Comparison of ENCODE assay signal across 8 mouse cellular contexts in the genomic region with DNA sequence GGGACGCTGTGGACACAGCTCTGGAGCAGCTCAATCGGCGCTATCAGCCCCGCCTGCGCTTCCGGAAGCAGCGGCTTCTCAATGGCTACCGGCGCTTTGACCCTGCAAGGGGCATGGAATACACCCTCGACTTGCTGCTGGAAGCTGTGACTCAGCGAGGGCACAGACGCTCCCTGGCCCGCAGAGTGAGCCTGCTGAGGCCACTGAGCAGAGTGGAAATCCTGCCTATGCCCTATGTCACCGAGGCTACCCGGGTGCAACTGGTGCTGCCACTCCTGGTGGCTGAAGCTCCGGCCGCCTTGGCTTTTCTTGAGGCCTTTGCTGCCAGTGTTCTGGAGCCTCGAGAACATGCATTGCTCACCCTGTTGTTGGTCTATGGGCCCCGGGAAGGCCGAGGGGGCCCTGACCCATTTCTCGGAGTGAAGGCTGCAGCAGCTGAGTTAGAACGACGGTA. TPM values are rescaled to one million over a fixed set of nuclear protein-coding genes. Genes with fewer than 3 reads are reported as not detected.
A peak's percentile ranks its signal among the peaks of the same experiment; 100 is the strongest.
DNase-seq lines count a peak whose midpoint lies in the region; ATAC-seq and TF ChIP-seq lines count a peak whose summit lies in the region.

No protein-coding gene starts in this region.

- no peak for TF ChIP-seq CTCF in testis, adult 2 months (IDR thresholded peaks at IDR 0.05; ENCODE audit: control insufficient read depth, insufficient read depth, insufficient replicate concordance, low read depth, low read length)
- TF ChIP-seq CTCF in kidney, postnatal 0 days (IDR thresholded peaks at IDR 0.05; ENCODE audit: low read depth): 0 out of 2 replicates have a peak, but pooled peaks have one; percentile 16

- no peak for ATAC-seq in kidney, postnatal 0 days (replicated peaks; ENCODE audit: low FRiP score, low read depth)
- no peak for ATAC-seq in neural tube, embryonic 11.5 days (ENCODE audit: insufficient read depth, low FRiP score, low TSS enrichment)
- ATAC-seq in cerebellum, adult (ENCODE audit: insufficient number of reproducible peaks, low FRiP score, low TSS enrichment): no peak
- ATAC-seq in erythroid progenitor cell, adult 5-6 weeks (replicated peaks; ENCODE audit: low FRiP score, poor library complexity, severe bottlenecking): no peak

- H3K36me3 ChIP-seq in testis, adult 2 months (ENCODE audit: control insufficient read depth, insufficient read depth, low read length): no peaks in the 10 kb centered on the region; the same call in 1 of the 2 replicates
- peaks cover 33% of the 10 kb centered on the region for H3K36me3 ChIP-seq in kidney, postnatal 0 days (ENCODE audit: insufficient read depth, low read length)
- peaks cover 2% of the 10 kb centered on the region for H3K36me3 ChIP-seq in neural tube, embryonic 11.5 days (ENCODE audit: control insufficient read depth, insufficient read depth, low read length)

- no peak for TF ChIP-seq POLR2A in testis, adult 2 months (IDR thresholded peaks at IDR 0.05; ENCODE audit: control insufficient read depth, low read depth, low read length)

- H3K4me2 ChIP-seq in kidney, postnatal 0 days (ENCODE audit: low read length): peak overlapping the region; percentile 37
- H3K4me2 ChIP-seq in neural tube, embryonic 11.5 days (ENCODE audit: low read depth): no peak overlapping the region

- peak; percentile 48 for DNase-seq in embryo, embryonic 10 days (ENCODE audit: low spot score)
- DNase-seq in embryo, embryonic 11 days: no peak
- DNase-seq in testis, postnatal 14 days (ENCODE audit: low spot score): no peak
- DNase-seq in kidney, postnatal 0 days (ENCODE audit: low spot score): no peak
- DNase-seq in neural tube, embryonic 11.5 days (ENCODE audit: low spot score): peak; percentile 40

- no peaks in the 10 kb centered on the region for H3K27me3 ChIP-seq in testis, adult 2 months (ENCODE audit: control insufficient read depth, insufficient read depth, low read length)
- H3K27me3 ChIP-seq in kidney, postnatal 0 days (ENCODE audit: insufficient read depth, low read length): no peaks in the 10 kb centered on the region
- no peaks in the 10 kb centered on the region for H3K27me3 ChIP-seq in neural tube, embryonic 11.5 days (ENCODE audit: control insufficient read depth, insufficient read depth, low read length)

- H3K4me3 ChIP-seq in testis, adult 2 months (ENCODE audit: control insufficient read depth, low read depth, low read length): peak overlapping the region; percentile 41
- no peak overlapping the region for H3K4me3 ChIP-seq in kidney, postnatal 0 days (replicated peaks; ENCODE audit: low read depth, low read length)
- no peak overlapping the region for H3K4me3 ChIP-seq in neural tube, embryonic 11.5 days (ENCODE audit: low read depth, low read length)

- H3K9me3 ChIP-seq in kidney, postnatal 0 days (replicated peaks; ENCODE audit: low read length): no peaks in the 10 kb centered on the region
- no peaks in the 10 kb centered on the region for H3K9me3 ChIP-seq in neural tube, embryonic 11.5 days (ENCODE audit: control insufficient read depth, low read length)

- WGBS in kidney, postnatal 0 days: 40% methylated on average over 23 of the region's 23 CpGs
- 20% methylated on average over 23 of the region's 23 CpGs for WGBS in neural tube, embryonic 11.5 days

- peak overlapping the region; percentile 49; the same call in 1 of the 2 replicates for H3K9ac ChIP-seq in kidney, postnatal 0 days (ENCODE audit: low read depth, low read length)
- peak overlapping the region; percentile 29; the same call in 1 of the 2 replicates for H3K9ac ChIP-seq in neural tube, embryonic 11.5 days (ENCODE audit: low read length)

- H3K27ac ChIP-seq in testis, adult 2 months (ENCODE audit: control insufficient read depth, insufficient read depth, low read depth, low read length): no peak overlapping the region
- H3K27ac ChIP-seq in kidney, postnatal 0 days: peak overlapping the region; percentile 62
- H3K27ac ChIP-seq in neural tube, embryonic 11.5 days (ENCODE audit: low read depth, low read length): no peak overlapping the region

- peaks cover 10% of the 10 kb centered on the region for H3K4me1 ChIP-seq in testis, adult 2 months (ENCODE audit: control insufficient read depth, insufficient read depth, low read length)
- H3K4me1 ChIP-seq in kidney, postnatal 0 days (replicated peaks; ENCODE audit: insufficient read depth, low read length): peaks cover 11% of the 10 kb centered on the region
- peaks cover 17% of the 10 kb centered on the region for H3K4me1 ChIP-seq in neural tube, embryonic 11.5 days (ENCODE audit: control insufficient read depth, insufficient read depth, low read length)

RNA-seq across cellular contexts. Expression of a gene that starts 4.8 kb away (rescaled TPM):
- 9.1 and 12.4 TPM in 2 replicates for polyA plus RNA-seq in testis, adult 2 months (2012; rRNA removed)
- 26.0 and 27.6 TPM in 2 replicates for polyA plus RNA-seq in kidney, postnatal 0 days (2015; fragmentation: Nextera tagmentation; extraction: Ambion mirVana)
- 10.3 and 13.0 TPM in 2 replicates for polyA plus RNA-seq in neural tube, embryonic 11.5 days (2014; fragmentation: Nextera tagmentation; extraction: Ambion mirVana)
- total RNA-seq in erythroid progenitor cell, adult 5-6 weeks (2015; ENCODE audit: low replicate concordance): 5.9 and 10.5 TPM in 2 replicates
- total RNA-seq in erythroid progenitor cell, adult 5-6 weeks (2017; ENCODE audit: low replicate concordance): 5.5 and 11.9 TPM in 2 replicates

RNA-seq across cellular contexts. Expression of a gene that starts 14.0 kb away (rescaled TPM):
- polyA plus RNA-seq in testis, adult 2 months (2012; rRNA removed): 184 and 194 TPM in 2 replicates
- polyA plus RNA-seq in kidney, postnatal 0 days (2015; fragmentation: Nextera tagmentation; extraction: Ambion mirVana): 74.4 and 79.6 TPM in 2 replicates
- polyA plus RNA-seq in neural tube, embryonic 11.5 days (2014; fragmentation: Nextera tagmentation; extraction: Ambion mirVana): 136 and 147 TPM in 2 replicates
- total RNA-seq in erythroid progenitor cell, adult 5-6 weeks (2015; ENCODE audit: low replicate concordance): 14.7 and 18.0 TPM in 2 replicates
- 13.7 and 18.1 TPM in 2 replicates for total RNA-seq in erythroid progenitor cell, adult 5-6 weeks (2017; ENCODE audit: low replicate concordance)

RNA-seq across cellular contexts. Expression of a gene that starts 32.9 kb away (rescaled TPM):
- polyA plus RNA-seq in testis, adult 2 months (2012; rRNA removed): 5.0 and 16.5 TPM in 2 replicates
- polyA plus RNA-seq in kidney, postnatal 0 days (2015; fragmentation: Nextera tagmentation; extraction: Ambion mirVana): 16.4 and 19.7 TPM in 2 replicates
- polyA plus RNA-seq in neural tube, embryonic 11.5 days (2014; fragmentation: Nextera tagmentation; extraction: Ambion mirVana): 43.7 and 49.3 TPM in 2 replicates
- total RNA-seq in erythroid progenitor cell, adult 5-6 weeks (2015; ENCODE audit: low replicate concordance): not detected in 2 replicates
- total RNA-seq in erythroid progenitor cell, adult 5-6 weeks (2017; ENCODE audit: low replicate concordance): not detected in 2 replicates

RNA-seq across cellular contexts. Expression of a gene that starts 34.7 kb away (rescaled TPM):
- polyA plus RNA-seq in testis, adult 2 months (2012; rRNA removed): 108 and 117 TPM in 2 replicates
- polyA plus RNA-seq in kidney, postnatal 0 days (2015; fragmentation: Nextera tagmentation; extraction: Ambion mirVana): 0.12 and 0.19 TPM in 2 replicates
- polyA plus RNA-seq in neural tube, embryonic 11.5 days (2014; fragmentation: Nextera tagmentation; extraction: Ambion mirVana): not detected in 2 replicates
- not detected in 2 replicates for total RNA-seq in erythroid progenitor cell, adult 5-6 weeks (2015; ENCODE audit: low replicate concordance)
- total RNA-seq in erythroid progenitor cell, adult 5-6 weeks (2017; ENCODE audit: low replicate concordance): not detected in 2 replicates

RNA-seq across cellular contexts. Expression of a gene that starts 50.5 kb away (rescaled TPM):
- polyA plus RNA-seq in testis, adult 2 months (2012; rRNA removed): 0.46 and 0.52 TPM in 2 replicates
- polyA plus RNA-seq in kidney, postnatal 0 days (2015; fragmentation: Nextera tagmentation; extraction: Ambion mirVana): 0.69 and 0.93 TPM in 2 replicates
- 0.38 TPM in 1 of 2 replicates, not detected in the other for polyA plus RNA-seq in neural tube, embryonic 11.5 days (2014; fragmentation: Nextera tagmentation; extraction: Ambion mirVana)
- not detected in 2 replicates for total RNA-seq in erythroid progenitor cell, adult 5-6 weeks (2015; ENCODE audit: low replicate concordance)
- total RNA-seq in erythroid progenitor cell, adult 5-6 weeks (2017; ENCODE audit: low replicate concordance): not detected in 2 replicates

Comparison
In these comparisons a context has a peak if more than half of its experiments do, and no peak if none do; other contexts are left out.
1. DNase-seq: peak in embryo, embryonic 10 days (single experiment) and neural tube, embryonic 11.5 days (single experiment); none in embryo, embryonic 11 days (single experiment), testis, postnatal 14 days (single experiment) and kidney, postnatal 0 days (single experiment).